Mouse (Mus musculus) CH12F3 (cell line): ENCODE results near the gene Krtap19-4.

ENCODE experiments used
- in situ Hi-C: fragments of 300-500 bp; cut with MboI; formaldehyde crosslinking; loops from 2 replicates; pipeline ENCODE4 v1.14.3; 2020; ENCODE audit warnings: low sequenced_read_pairs

Gene Krtap19-4

GRCm38 (mm10) chr16:88884989-88885388, at the start of gene Krtap19-4:
Gene Krtap19-4 (minus strand): TSS chr16:88885089.
- in situ Hi-C loops = no loop called here

- in situ Hi-C loops = no loop called here
These were observed 47.3 kb upstream of the Krtap19-4 start, which contains the start of gene Krtap19-9b for GRCm38 (mm10) chr16:88932165-88932564. Gene Krtap19-9b (minus strand): TSS chr16:88932265.

GRCm38 (mm10) chr16:88896357-88896756, 11.5 kb upstream of the Krtap19-4 start, which contains the start of gene Krtap19-5:
Gene Krtap19-5 (minus strand): TSS chr16:88896457.
- in situ Hi-C loops = no loop called here

GRCm38 (mm10) chr16:88886870-88887269, 2.0 kb upstream of the Krtap19-4 start:
- in situ Hi-C loops = no loop called here

GRCm38 (mm10) chr16:88877938-88878337, 7.0 kb downstream of the Krtap19-4 start, which contains the start of gene Krtap19-3:
Gene Krtap19-3 (minus strand): TSS chr16:88878038.
- in situ Hi-C loops = no loop called here

GRCm38 (mm10) chr16:88874169-88874568, 10.7 kb downstream of the Krtap19-4 start, which contains the start of gene Krtap19-2:
Gene Krtap19-2 (minus strand): TSS chr16:88874269.
- in situ Hi-C loops = no loop called here

- in situ Hi-C loops = no loop called here
These were observed 15.6 kb downstream of the Krtap19-4 start, which contains the start of gene Krtap19-1 for GRCm38 (mm10) chr16:88869311-88869710. Gene Krtap19-1 (minus strand): TSS chr16:88869411.

- in situ Hi-C loops = no loop called here
These were observed 19.9 kb downstream of the Krtap19-4 start for GRCm38 (mm10) chr16:88864887-88865407.

GRCm38 (mm10) chr16:88851450-88851849, 33.4 kb downstream of the Krtap19-4 start:
- in situ Hi-C loops = no loop called here

- in situ Hi-C loops = no loop called here
These were observed 36.3 kb downstream of the Krtap19-4 start for GRCm38 (mm10) chr16:88848558-88848957.

GRCm38 (mm10) chr16:88847363-88847762, 37.5 kb downstream of the Krtap19-4 start:
- in situ Hi-C loops = no loop called here
